Mouse (Mus musculus) midbrain, embryonic 14.5 days (tissue): ENCODE measurements at regions not wholly inside any gene's neighbourhood (a gene's known extent, or its start where the extent isn't known, plus 50 kb on each side); places are given as distances from the start of the nearest gene placed in this dataset.
A peak's percentile ranks its signal among the peaks of the same experiment; 100 is the strongest.

Experiments
- ATAC-seq: fragments of 200-750 bp; cut with Nextera tagmentation; 2 replicates; pipeline ENCODE4 v1.8.0; 2017; ENCODE audit warnings: moderate number of reproducible peaks, moderate library complexity; ENCODE audit not compliant: low FRiP score, low TSS enrichment
- DNase-seq: peaks from one replicate; pipeline ENCODE4 v3.0.0-alpha.2; 2015
- H3K27ac ChIP-seq: fragments of 300-500 bp; sonication (generic); replicated peaks from 2 replicates; pipeline ENCODE4 v1.5.1; 2014; ENCODE audit warnings: mild to moderate bottlenecking, low read depth, low read length, moderate library complexity
- H3K27me3 ChIP-seq: fragments of 300-500 bp; sonication (generic); 2 replicates; pipeline ENCODE4 v1.6.1; 2014; ENCODE audit warnings: low read length, control low read depth, mixed read lengths; ENCODE audit not compliant: control insufficient read depth, insufficient read depth
- H3K36me3 ChIP-seq: fragments of 300-500 bp; sonication (generic); 2 replicates; pipeline ENCODE4 v1.6.1; 2014; ENCODE audit warnings: low read length, control low read depth; ENCODE audit not compliant: control insufficient read depth, insufficient read depth
- H3K4me1 ChIP-seq: fragments of 300-500 bp; sonication (generic); 2 replicates; pipeline ENCODE4 v1.6.1; 2014; ENCODE audit warnings: mild to moderate bottlenecking, antibody characterized with exemption, low read length, control low read depth; ENCODE audit not compliant: control insufficient read depth, insufficient read depth
- H3K4me2 ChIP-seq: fragments of 300-500 bp; sonication (generic); 2 replicates; pipeline ENCODE4 v1.6.1; 2014; ENCODE audit warnings: mild to moderate bottlenecking, low read length, moderate library complexity
- H3K4me3 ChIP-seq: fragments of 300-500 bp; sonication (generic); replicated peaks from 2 replicates; pipeline ENCODE4 v1.5.1; 2014; ENCODE audit warnings: low read depth, low read length
- H3K9ac ChIP-seq: fragments of 300-500 bp; sonication (generic); replicated peaks from 2 replicates; pipeline ENCODE4 v1.6.1; 2014; ENCODE audit warnings: mild to moderate bottlenecking, low read length, moderate library complexity
- H3K9me3 ChIP-seq: fragments of 300-500 bp; sonication (generic); 2 replicates; pipeline ENCODE4 v1.6.1; 2016; ENCODE audit warnings: low read length, control low read depth, mixed read lengths; ENCODE audit not compliant: control insufficient read depth
- WGBS: fragments of 180-500 bp; shearing (Covaris S2); extraction: QIAGEN DNeasy Blood & Tissue Kit; methylation state at CpG from one replicate; pipeline ENCODE4 v1.1.7; 2014; 5-methylcytosine and 5-hydroxymethylcytosine counted together

DNA sequence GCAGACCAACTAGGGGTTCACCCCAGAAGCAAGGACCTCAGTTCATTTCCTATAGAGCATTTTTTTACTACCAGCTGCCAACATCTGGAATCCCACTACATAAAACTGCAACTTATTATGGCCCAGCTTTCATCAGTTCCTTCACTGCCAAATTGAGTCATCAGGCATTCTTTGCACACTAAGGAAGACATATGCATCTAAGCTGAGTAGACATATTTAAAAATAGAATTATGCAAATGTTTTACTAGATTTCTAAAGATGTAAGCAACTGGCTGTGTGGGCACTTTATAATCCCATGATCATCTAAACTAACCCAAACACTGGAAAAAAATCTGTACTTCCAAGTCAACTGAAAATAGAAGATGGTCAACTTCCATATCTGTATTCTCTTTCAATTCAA is 415.9 kb upstream of the Rarb start:
- Histone ChIP-seq H3K9ac (no peak overlapping the region), H3K27ac (no peak overlapping the region), H3K4me2 (no peak overlapping the region), H3K27me3 (no peaks in the 10 kb centered on the region), H3K9me3 (no peaks in the 10 kb centered on the region), H3K36me3 (no peaks in the 10 kb centered on the region), H3K4me3 (no peak overlapping the region), H3K4me1 (no peaks in the 10 kb centered on the region)
- ATAC-seq: no peak
- DNase-seq: no peak

DNA sequence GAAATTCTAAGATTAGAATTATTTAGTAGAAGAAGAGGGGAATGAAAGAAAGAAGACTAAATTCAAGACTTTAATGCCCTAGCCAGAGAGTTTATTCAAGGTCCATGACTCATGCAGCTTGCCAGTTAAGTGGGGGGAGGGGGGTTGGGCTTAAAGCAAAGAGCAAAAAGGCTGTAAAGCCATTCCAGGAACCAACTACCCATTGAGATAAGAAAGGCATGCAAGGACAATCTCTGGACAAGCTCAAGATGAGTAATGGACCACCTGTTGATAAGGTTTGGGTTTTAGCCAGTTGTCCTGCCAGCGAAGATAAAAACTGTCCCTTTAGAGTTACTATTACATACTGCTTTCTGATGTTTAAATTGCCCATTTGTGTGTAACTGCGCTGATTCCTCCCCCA is 392.5 kb upstream of the Rarb start:
- WGBS: 96% methylated on average over 2 of the region's 2 CpGs
- H3K4me1 ChIP-seq: no peaks in the 10 kb centered on the region

DNA sequence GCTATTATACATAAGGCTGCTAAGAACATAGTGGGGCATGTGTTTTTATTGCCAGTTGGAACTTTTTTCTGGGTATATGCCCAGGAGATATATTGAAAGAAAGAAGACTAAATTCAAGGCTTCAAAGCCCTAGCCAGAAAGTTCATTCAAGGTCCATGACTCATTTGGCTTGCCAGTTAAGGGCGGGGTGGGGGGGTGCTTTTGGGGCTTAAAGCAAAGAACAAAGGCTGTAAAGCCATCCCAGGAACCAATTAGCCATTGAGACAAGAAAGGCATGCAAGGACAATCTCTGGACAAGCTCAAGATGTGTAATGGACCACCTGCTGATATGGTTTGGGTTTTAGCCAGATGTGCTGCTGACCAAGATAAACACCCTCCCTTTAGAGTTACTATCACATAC is 386.7 kb upstream of the Rarb start:
- Histone ChIP-seq H3K27me3 (no peaks in the 10 kb centered on the region), H3K4me1 (no peaks in the 10 kb centered on the region), H3K4me2 (no peak overlapping the region), H3K36me3 (no peaks in the 10 kb centered on the region), H3K27ac (no peak overlapping the region), H3K9ac (no peak overlapping the region), H3K9me3 (no peaks in the 10 kb centered on the region), H3K4me3 (no peak overlapping the region)
- 79% methylated on average over 1 of the region's 1 CpGs for WGBS
- DNase-seq (no peak), ATAC-seq (no peak)

More for the DNA sequence above, 392.5 kb upstream of the Rarb start:
- no peak for ATAC-seq
- no peak overlapping the region for H3K4me3 ChIP-seq
- DNase-seq: no peak
- no peak overlapping the region for H3K4me2 ChIP-seq
- no peaks in the 10 kb centered on the region for H3K27me3 ChIP-seq
- no peaks in the 10 kb centered on the region for H3K9me3 ChIP-seq
- no peaks in the 10 kb centered on the region for H3K36me3 ChIP-seq
- H3K9ac ChIP-seq: no peak overlapping the region
- no peak overlapping the region for H3K27ac ChIP-seq

DNA sequence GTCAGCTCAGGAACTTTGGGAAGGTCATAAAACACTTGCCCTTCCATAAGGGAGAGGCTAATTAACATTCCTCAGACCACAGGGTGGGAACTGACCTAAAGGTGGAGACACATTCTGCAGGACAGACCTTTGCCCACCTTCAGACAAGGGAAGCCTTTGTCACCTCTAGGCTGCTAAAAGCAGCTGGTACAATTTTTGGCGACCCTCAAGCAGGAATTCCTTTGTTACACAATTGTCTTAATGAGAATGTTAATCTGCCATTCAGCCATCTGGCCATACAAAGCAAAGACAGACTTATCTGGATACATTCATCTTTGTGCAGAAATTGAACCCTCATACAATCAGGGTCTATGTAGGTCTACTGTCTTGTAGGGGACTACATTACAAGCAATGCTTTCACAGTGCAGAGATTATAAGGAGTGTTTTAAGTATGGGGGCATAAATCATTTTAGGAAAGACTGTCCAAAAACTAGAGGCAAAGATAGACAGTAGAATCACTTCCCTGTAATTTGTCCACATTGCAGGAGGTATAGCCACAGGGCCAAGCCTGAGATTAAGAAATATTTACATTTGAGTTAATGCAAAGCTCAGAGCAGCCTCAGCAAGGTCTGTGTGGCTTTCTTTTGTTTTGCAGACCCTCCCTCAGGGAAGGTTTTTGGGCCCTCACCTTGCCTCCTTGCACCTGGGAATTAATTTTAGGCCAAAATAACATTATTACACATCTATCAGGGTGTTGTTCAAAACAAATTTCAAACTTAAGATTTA is 384.5 kb upstream of the Rarb start:
- no peak overlapping the region for H3K9ac ChIP-seq
- no peaks in the 10 kb centered on the region for H3K36me3 ChIP-seq
- H3K9me3 ChIP-seq: no peaks in the 10 kb centered on the region
- DNase-seq: no peak
- H3K4me1 ChIP-seq: no peaks in the 10 kb centered on the region
- no peaks in the 10 kb centered on the region for H3K27me3 ChIP-seq
- ATAC-seq: no peak
- H3K4me3 ChIP-seq: no peak overlapping the region
- WGBS: 43% methylated on average over 1 of the region's 1 CpGs
- H3K27ac ChIP-seq: no peak overlapping the region
- no peak overlapping the region for H3K4me2 ChIP-seq

DNA sequence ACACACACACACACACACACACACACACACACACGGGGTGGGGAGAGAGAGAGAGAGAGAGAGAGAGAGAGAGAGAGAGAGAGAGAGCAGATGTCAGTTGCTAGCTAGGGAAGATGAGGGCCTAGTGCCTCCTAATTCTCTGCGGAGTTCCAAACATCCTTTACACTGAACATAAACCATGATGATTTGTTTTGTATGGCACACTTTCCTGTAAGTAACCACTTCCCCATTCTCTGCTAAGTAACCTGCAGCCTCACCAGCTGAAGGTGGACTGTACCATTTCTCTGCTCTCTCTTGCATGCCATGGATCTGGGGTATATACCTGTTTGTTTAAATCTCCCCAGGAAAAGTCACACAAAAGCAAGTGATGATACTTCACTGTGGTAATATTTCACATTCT is 374.0 kb upstream of the Rarb start:
- ATAC-seq: no peak
- 68% methylated on average over 2 of the region's 2 CpGs for WGBS
- H3K9ac ChIP-seq: no peak overlapping the region
- H3K4me1 ChIP-seq: no peaks in the 10 kb centered on the region
- DNase-seq: no peak
- no peaks in the 10 kb centered on the region for H3K9me3 ChIP-seq
- no peak overlapping the region for H3K4me2 ChIP-seq
- H3K27ac ChIP-seq: no peak overlapping the region
- no peaks in the 10 kb centered on the region for H3K27me3 ChIP-seq
- H3K4me3 ChIP-seq: no peak overlapping the region
- H3K36me3 ChIP-seq: no peaks in the 10 kb centered on the region

DNA sequence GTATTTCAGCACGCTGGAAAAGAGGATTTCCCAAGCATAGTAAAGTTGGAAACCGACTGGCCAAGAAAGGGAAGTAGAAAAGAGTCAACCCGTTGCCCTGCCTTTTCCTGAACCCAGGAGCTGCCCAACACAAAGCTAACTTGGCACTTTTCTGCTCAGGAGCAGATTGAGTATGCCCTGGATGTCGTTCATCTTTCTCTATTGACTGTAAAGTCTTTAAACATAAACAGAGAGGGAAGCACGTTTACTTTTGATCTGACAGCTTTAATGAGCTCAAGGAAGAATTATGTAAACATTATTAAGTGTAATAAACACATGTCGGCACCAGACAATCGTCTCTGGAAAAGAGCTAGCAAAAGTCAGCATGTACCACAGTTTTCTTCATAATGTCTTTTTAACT is 354.3 kb upstream of the Rarb start:
- Histone ChIP-seq H3K9ac (peak overlapping the region; percentile 48; the same call in 1 of the 2 replicates), H3K36me3 (no peaks in the 10 kb centered on the region), H3K4me3 (peak overlapping the region; percentile 53), H3K9me3 (no peaks in the 10 kb centered on the region), H3K4me2 (peak overlapping the region; percentile 88), H3K4me1 (0 out of 2 replicates have a peak, but pooled peaks cover 8% of the 10 kb centered on the region), H3K27me3 (peaks cover 3% of the 10 kb centered on the region; the same call in 1 of the 2 replicates), H3K27ac (no peak overlapping the region)
- DNase-seq (no peak), ATAC-seq (no peak)
- WGBS: 48% methylated on average over 7 of the region's 7 CpGs

DNA sequence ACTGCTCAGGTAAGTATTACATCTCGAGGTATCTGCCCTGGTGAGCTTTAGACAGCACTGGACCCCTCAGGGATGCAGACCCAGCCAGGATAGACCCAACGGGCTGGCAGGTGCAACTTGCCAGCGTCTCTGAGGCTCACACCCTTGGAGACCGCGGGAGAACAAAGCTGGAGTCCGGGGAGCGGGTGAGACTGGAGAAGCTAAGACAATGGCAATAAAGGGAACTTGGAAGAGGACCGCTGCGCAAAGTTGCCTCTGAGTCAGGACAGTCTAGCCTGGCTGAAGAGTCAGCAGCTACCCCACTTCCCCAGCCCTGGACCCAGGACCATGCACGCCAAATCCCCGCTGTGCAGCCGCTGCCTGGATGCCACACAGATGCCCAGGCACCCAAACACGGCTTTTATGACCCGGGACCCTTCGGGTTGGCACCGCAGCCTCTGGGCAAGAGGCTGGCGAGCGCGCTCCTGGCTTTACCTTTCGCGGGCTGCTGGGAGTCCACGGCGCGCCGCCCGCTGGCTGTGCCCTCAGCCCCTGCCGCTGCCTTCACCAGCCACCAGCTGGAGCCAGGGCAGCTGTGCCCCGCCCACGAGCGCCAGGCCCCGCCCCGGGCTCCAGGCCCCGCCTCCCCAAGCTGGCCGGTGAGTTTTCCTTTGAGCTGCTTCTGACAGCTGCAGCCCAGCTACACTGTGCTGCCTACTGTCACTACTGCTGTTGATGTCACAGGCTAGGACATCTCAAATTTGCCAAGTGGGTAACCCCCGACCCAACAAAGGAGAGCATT is 353.6 kb upstream of the Rarb start:
- no peaks in the 10 kb centered on the region for H3K9me3 ChIP-seq
- peak; percentile 92 for ATAC-seq
- 2% methylated on average over 35 of the region's 35 CpGs for WGBS
- peaks cover 3% of the 10 kb centered on the region; the same call in 1 of the 2 replicates for H3K27me3 ChIP-seq
- H3K4me1 ChIP-seq: 0 out of 2 replicates have a peak, but pooled peaks cover 8% of the 10 kb centered on the region
- peak; percentile 85 for DNase-seq
- peak overlapping the region; percentile 88 for H3K4me2 ChIP-seq
- no peaks in the 10 kb centered on the region for H3K36me3 ChIP-seq
- peak overlapping the region; percentile 53 for H3K4me3 ChIP-seq
- H3K9ac ChIP-seq: peak overlapping the region; percentile 48
- no peak overlapping the region for H3K27ac ChIP-seq

DNA sequence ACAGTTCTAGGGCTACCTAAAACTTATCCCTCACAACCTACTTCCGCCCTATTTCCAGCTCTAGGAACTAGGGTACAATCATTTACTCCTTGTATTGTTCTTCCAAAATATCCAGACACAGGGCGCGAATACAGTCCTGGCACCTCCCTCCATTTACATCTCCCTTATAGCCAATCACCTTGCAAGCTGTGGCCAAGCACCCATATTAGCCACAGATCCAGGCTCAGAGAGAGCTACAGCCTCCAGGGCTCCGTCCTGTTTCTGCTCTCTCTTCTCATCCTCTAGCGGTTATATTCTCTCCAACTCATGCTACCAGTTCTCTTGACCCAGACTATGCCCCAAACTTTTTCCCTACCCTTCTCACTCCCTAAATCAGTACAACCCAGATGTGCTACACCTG is 352.9 kb upstream of the Rarb start:
- no peaks in the 10 kb centered on the region for H3K36me3 ChIP-seq
- 39% methylated on average over 5 of the region's 5 CpGs for WGBS
- H3K27me3 ChIP-seq: peaks cover 3% of the 10 kb centered on the region; the same call in 1 of the 2 replicates
- no peaks in the 10 kb centered on the region for H3K9me3 ChIP-seq
- H3K4me1 ChIP-seq: 0 out of 2 replicates have a peak, but pooled peaks cover 8% of the 10 kb centered on the region
- H3K9ac ChIP-seq: peak overlapping the region; percentile 48; the same call in 1 of the 2 replicates
- no peak overlapping the region for H3K27ac ChIP-seq
- peak; percentile 28; the same call in 1 of the 2 replicates for ATAC-seq
- peak overlapping the region; percentile 53 for H3K4me3 ChIP-seq
- H3K4me2 ChIP-seq: peak overlapping the region; percentile 88
- peak; percentile 3 for DNase-seq
